Mouse (Mus musculus) frontal cortex, postnatal 14 days (tissue): ENCODE results near the gene Bax.
"Not testable (repeated sequence)": the region's sequence is repeated elsewhere in the genome, so short reads cannot be mapped to it uniquely, and the experiment has no call there.

Experiments used
- DNase-seq, 2 experiments: peaks; one replicate each; pipeline ENCODE4 v3.0.0; 2022; ENCODE audit warnings: low spot score in 2 of 2

Gene Bax

GRCm38 (mm10) chr7:45481374-45481927 lies 14.8 kb upstream of the Bax start, which contains the start of gene Tulp2:
Tulp2 (plus strand) TSS chr7:45481877.
- no peak for DNase-seq

DNA sequence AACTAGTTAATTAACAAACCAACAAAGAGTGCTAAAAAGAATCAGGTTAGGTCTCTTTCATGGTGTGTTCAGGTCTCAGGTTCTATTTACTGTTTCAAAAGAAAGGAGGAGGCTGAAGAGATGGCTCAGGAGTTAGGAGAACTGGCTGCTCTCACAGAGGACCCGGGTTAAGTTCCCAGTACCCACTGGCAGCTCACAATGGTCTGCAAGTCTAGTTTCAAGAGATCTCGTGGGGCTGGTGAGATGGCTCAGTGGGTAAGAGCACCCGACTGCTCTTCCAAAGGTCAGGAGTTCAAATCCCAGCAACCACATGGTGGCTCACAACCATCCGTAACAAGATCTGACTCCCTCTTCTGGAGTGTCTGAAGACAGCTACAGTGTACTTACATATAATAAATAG lies 13.6 kb upstream of the Bax start:
- not testable (repeated sequence) for DNase-seq

DNA sequence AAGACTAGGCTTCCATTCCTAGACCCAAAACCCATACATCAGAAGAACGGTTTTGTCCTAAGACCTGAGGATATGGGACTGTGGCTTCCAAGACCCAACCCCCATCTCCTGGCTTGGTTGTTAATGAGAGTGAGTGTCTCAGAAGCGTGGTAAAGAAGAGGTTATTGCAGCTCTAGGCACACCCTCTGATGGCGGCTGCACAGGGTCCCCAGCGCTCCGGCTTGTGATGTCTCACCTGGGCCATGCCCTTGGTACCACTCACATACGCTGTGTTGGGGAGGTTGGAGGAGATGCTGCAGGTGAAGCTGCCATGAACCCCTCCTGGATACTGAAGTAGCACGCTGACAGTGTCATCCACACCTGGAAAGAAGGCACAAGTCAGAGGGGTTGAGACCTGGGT lies 12.1 kb upstream of the Bax start:
- DNase-seq: no peak

GRCm38 (mm10) chr7:45477003-45477402 lies 10.3 kb upstream of the Bax start:
- no peak for DNase-seq

DNA sequence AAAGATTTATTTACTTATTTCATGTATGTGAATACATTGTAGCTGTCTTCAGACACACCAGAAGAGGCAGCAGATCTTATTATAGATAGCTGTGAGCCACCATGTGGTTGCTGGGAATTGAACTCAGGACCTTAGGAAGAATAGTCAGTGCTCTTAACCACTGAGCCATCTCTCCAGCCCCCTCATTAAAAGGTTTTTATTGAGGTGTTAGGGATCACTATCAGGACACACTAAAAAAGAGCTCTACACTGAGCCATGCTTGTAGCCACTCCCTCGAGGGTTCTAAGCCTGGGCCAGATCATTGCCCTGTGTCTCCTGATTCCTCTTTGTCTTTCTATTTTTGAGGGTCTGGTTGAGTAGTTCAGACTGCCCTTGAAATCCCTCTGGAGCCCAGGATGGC lies 9.8 kb upstream of the Bax start:
- no peak for DNase-seq

GRCm38 (mm10) chr7:45475291-45475969 lies 8.7 kb upstream of the Bax start:
- DNase-seq: no peak

GRCm38 (mm10) chr7:45470869-45471268 lies 4.2 kb upstream of the Bax start:
- DNase-seq: peak in 1 of 2 experiments; percentile 71

DNA sequence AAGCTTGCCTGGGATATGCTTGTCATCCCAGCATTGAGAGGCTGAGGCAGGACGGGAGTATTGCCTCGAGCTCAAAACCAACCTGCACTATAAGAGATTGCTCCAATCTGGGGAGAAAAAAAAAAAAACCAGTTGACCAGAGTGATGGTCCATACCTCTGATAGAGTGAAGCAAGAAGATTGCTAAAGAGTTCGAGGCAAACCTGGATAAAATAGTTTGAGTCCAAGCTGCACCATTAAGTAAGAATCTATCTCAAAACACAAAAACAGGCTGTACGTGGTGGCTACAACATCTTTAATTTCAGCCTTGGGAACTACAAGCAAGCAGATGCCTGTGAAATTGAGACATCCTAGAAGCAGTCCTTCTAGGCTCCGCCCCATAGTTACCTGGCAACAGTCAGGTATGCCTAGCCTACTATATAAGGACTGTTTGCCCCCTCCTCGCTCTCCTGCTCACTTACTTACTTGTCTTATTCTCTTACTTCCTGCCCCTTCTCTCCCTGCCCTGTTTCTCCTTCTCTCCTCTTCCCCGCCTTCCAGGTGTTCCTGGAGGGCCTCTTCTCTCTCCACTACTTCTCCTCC lies 482 bp upstream of the Bax start:
- no peak for DNase-seq

- DNase-seq: no peak
Observed at GRCm38 (mm10) chr7:45465549-45465948, 1.1 kb downstream of the Bax start.

- no peak for DNase-seq
Observed at GRCm38 (mm10) chr7:45465112-45465511, 1.6 kb downstream of the Bax start.

DNA sequence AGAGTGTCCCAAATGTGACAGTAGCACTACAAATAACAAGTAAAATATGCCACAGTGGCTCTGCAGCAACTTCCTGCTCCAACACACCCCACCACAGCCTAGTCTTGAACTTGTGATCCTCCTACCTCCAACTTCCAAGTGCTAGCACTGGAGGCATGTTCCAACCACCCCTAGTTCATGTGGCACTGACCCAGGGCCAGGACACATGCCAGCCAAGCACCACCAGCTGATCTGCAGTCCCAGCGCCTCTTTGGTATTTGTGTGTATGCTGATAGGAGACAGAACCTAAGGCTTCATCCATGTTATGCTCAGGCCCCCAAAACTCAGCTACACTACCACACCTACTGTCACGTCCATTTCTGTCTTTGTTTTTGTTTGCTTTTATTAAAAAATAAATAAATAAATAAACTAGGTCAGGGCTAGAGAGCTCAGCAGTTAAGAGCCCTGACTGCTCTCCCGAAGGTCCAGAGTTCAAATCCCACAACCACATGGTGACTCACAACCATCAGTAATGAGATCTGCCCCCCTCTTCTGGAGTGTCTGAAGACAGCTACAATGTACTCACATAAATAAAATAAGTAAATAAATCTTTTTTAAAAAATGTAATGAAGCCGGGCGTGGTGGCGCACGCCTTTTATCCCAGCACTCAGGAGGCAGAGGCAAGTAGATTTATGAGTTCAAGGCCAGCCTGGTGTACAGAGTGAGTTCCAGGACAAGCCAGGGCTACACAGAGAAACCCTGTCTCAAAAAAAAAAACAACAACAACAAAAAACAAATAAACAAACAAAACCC lies 2.5 kb downstream of the Bax start:
- DNase-seq: no peak

DNA sequence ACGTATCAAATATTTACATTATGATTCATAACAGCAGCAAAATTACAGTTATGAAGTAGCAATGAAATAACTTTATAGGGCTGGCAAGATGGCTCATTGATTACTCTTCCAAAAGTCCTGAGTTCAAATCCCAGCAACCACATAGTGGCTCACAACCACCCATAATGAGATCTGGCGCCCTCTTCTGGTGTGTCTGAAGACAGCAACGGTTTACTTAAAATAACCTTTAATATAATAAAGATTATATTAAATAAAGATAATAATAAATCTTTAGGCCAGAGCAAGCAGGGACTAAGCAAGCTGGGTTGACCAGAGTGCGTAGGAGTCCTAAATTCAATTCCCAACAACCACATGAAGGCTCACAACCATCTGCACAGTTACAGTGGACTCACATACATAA lies 3.8 kb downstream of the Bax start:
- not testable (repeated sequence) for DNase-seq

GRCm38 (mm10) chr7:45462325-45462724 lies 4.4 kb downstream of the Bax start:
- DNase-seq: no peak

GRCm38 (mm10) chr7:45461781-45462180 lies 4.9 kb downstream of the Bax start:
- DNase-seq: no peak

- DNase-seq: no peak
Observed at GRCm38 (mm10) chr7:45461326-45461725, 5.4 kb downstream of the Bax start.

GRCm38 (mm10) chr7:45460860-45461314 lies 5.8 kb downstream of the Bax start:
- DNase-seq: no peak

DNA sequence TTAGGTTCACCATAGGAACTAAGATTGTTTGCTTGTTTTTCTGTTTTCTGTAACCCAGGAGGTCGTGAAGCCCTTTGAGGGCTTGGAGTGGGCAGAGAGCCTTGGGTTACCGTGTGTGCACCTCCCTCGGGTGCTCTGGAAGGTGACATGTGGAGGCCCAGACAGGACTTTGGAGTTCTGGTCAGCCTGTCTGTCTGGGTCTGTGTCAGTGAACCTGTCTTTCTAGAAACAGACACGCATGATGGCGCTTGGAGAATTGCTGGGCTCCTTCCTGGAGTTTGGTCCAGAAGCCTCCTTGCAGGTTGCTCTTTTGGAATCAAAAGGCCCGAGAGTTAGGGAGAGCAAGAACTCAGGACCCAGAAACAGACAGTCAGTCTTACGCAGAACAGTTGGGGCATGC lies 6.3 kb downstream of the Bax start:
- no peak for DNase-seq

- DNase-seq: peak; percentile 97
Observed at GRCm38 (mm10) chr7:45459564-45460140, 7.0 kb downstream of the Bax start, which contains the start of gene Ftl1. Ftl1 (minus strand) TSS chr7:45459884.

DNA sequence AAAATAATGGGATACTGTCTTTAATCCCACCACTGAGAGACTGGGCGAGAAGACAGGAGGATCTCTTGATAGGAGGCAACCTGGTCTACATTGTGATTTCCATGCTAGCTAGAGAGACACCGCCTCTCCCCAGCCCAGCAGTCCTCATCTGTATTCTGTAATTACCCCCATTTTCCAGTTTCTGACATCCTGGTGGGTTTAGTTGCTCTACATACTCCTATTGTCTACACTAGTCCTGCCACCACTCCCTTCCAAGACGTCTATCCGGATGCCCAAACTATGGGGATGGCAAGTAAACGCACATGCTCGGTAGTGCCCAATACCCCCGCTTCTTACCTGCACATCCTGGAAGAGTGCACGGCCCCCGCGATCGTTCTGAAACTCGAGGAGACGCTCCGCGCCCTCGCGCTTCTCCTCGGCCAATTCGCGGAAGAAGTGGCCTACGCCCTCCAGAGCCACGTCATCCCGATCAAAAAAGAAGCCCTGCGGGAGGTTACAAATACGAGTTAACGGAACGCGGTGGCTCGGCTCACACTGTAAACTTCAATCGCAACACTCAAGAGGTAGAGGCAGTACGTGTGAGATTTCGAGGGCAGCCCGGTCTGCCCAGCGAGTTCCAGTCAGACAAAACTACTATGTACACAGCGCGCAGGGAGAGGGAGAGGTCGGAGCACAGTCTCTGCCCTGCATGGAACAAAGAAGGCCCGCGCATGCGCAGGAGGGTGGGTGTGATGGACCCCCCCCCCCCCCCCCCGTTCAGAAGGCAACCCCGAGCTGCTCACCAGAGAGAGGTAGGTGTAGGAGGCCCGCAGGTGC lies 7.7 kb downstream of the Bax start:
- DNase-seq: peak; percentile 54 to 61

- DNase-seq: no peak
Observed at GRCm38 (mm10) chr7:45457204-45458060, 9.3 kb downstream of the Bax start.
